Mouse (Mus musculus): Measurements from ENCODE around the gene Oat.

The Oat gene

GRCm38 (mm10) chr7:132593762-132594161, 17.6 kb upstream of the Oat start:
- WGBS = 74% methylated on average over 2 of the region's 2 CpGs

GRCm38 (mm10) chr7:132589610-132590009, 13.4 kb upstream of the Oat start:
- WGBS = 77% methylated on average over 5 of the region's 5 CpGs

DNA sequence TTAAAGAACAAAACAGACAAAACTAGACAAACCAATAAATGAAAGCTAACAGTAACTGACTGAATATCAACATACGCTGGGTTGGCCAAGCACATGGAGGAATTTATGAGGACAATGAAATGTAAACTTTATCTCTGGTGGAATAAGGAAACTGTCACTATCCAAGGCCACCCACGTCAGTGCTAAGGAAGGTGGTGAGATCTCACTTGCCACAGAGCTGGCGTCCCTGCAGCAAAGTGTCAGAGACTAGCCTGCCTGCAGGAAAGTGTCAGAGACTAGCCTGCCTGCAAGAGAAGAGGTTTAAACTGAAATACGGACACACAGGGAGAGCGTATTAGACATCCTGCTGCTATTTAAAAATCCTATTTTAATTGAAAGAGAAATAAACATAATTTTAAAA, 11.0 kb upstream of the Oat start:
- WGBS = 59% methylated on average over 5 of the region's 5 CpGs

GRCm38 (mm10) chr7:132585695-132586491, 9.7 kb upstream of the Oat start:
- WGBS = 67% methylated on average over 3 of the region's 3 CpGs

GRCm38 (mm10) chr7:132581441-132581840, 5.2 kb upstream of the Oat start:
- 88% methylated on average over 2 of the region's 2 CpGs for WGBS

DNA sequence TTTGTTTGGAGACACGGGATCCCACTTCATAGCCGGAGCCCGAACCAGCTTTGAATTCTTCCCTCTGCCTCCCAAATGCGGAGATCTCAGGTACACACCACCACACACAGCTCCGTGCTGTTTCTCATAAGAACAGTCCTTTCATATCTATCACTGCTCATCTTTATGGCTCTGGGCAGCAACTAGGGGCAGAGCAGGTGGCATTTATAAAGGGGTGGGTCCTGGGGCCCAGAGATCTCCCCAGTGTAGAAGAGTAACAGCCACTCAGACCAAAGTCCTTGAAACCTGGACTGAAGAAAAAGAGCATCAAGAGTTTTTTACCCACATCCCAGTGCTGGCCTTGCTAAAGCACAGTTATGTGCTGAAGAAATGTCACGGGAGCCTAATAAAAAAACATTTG, 4.3 kb upstream of the Oat start:
- WGBS = 88% methylated on average over 6 of the region's 6 CpGs

- 64% methylated on average over 4 of the region's 4 CpGs for WGBS
Measured at GRCm38 (mm10) chr7:132576891-132577290, 693 bp upstream of the Oat start.

- 1% methylated on average over 13 of the region's 13 CpGs for WGBS
Measured at GRCm38 (mm10) chr7:132575623-132576022, 575 bp downstream of the Oat start.

GRCm38 (mm10) chr7:132574646-132575045, 1.6 kb downstream of the Oat start:
- 68% methylated on average over 5 of the region's 5 CpGs for WGBS

DNA sequence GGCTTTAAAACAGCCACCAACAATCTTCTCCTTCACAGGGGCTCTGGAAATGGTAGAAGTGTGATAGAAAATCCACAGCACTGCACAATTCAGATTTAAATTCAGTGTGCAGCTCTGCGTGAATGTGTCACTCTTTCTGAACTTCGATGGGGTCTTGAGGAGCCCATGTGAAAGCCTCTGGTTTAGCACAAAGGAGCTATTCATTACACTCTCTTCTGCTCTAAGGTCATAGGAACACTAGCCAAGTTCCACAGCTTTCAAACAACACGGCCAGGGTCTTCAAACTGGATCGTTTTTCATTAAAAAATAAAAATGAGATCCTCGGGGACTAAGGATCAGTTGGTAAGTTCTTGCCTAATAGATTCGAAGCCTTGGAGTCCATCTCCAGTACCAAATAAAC, 3.0 kb downstream of the Oat start:
- 47% methylated on average over 6 of the region's 6 CpGs for WGBS

GRCm38 (mm10) chr7:132572738-132573137, 3.5 kb downstream of the Oat start:
- 72% methylated on average over 3 of the region's 3 CpGs for WGBS

GRCm38 (mm10) chr7:132571481-132571880, 4.7 kb downstream of the Oat start:
- 77% methylated on average over 8 of the region's 8 CpGs for WGBS

- WGBS = 57% methylated on average over 5 of the region's 5 CpGs
Measured at GRCm38 (mm10) chr7:132570071-132570470, 6.1 kb downstream of the Oat start.

DNA sequence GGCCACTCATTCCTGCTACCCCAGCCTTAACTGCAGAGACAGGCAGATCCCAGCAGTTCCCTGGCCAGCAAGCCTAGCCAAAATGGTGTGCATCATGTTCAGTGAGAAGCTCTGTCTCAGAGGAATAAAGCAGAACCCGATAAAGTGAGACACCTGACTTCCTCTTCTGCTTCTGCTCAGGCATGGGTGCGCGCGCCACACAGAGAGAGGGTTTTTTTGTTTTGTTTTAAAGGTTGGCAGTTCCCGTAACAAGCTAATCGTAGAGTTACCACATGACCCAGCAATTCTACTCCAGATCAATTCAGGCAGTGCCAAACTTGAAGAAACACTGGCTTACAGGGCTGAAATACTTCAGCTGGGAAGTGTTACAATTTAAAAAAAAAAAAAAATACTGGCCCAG, 7.4 kb downstream of the Oat start:
- WGBS = 62% methylated on average over 6 of the region's 6 CpGs

DNA sequence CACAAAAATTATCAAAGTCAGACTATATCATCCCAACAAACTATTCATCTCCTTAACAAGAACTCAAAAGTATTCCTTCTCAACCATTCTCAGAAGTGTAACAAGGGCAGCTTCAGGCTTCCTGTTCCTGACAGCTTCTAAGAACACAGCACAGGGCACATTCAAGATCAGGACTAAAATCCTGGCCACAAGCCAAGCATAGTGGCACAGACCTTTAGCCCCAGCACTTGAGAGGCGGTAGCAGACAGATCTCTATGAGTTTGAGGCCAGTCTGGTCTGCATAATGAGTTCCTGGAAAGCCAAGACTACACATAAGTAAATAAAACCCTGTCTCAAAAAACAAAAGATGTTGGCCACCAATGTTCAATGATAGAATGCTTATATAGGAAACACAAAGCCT, 10.4 kb downstream of the Oat start:
- WGBS = 55% methylated on average over 1 of the region's 1 CpGs

GRCm38 (mm10) chr7:132559138-132559766, 16.9 kb downstream of the Oat start:
- WGBS = 75% methylated on average over 3 of the region's 3 CpGs

GRCm38 (mm10) chr7:132558141-132558736, 18.0 kb downstream of the Oat start:
- WGBS = 62% methylated on average over 7 of the region's 7 CpGs

GRCm38 (mm10) chr7:132556575-132556974, 19.6 kb downstream of the Oat start:
- WGBS = 64% methylated on average over 5 of the region's 5 CpGs

DNA sequence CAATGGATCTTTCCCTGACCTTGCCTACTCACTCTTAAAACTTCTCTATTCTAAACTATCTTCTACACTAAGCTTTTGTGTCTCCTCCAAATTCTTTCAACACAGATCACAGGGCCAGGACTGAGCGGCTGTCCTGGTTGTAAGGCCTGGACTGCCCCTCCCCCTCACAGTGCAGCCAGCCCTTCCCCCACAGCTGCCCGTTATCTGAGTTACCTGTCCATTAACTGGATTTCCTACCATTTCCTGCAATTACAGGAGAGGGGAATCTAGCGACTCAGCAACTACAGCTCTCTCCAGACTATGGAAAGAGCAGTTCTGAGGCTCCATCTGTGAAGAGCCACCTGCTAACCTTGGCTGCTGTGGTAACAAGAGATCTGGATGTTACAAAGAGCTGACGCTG, 20.3 kb downstream of the Oat start:
- WGBS = 65% methylated on average over 4 of the region's 4 CpGs

DNA sequence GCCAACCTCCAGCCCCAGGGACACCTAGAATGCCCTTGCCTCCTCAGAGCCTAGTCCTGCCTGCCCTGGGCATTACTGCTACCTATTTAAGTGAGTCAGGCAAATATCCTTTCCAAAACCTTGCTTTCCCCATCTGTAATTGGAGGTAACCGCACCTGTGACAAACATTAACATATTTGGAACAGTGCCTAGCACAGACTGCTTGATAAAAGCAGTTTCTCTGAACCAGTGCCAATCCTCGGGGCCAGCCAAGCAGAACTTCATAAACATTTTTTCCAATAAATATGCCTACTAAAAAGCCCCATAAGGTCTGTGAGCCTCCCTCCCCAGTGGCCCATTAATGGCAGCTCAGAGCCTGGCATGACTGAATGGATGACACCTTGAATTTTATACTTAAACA, 22.1 kb downstream of the Oat start:
- 43% methylated on average over 2 of the region's 2 CpGs for WGBS

DNA sequence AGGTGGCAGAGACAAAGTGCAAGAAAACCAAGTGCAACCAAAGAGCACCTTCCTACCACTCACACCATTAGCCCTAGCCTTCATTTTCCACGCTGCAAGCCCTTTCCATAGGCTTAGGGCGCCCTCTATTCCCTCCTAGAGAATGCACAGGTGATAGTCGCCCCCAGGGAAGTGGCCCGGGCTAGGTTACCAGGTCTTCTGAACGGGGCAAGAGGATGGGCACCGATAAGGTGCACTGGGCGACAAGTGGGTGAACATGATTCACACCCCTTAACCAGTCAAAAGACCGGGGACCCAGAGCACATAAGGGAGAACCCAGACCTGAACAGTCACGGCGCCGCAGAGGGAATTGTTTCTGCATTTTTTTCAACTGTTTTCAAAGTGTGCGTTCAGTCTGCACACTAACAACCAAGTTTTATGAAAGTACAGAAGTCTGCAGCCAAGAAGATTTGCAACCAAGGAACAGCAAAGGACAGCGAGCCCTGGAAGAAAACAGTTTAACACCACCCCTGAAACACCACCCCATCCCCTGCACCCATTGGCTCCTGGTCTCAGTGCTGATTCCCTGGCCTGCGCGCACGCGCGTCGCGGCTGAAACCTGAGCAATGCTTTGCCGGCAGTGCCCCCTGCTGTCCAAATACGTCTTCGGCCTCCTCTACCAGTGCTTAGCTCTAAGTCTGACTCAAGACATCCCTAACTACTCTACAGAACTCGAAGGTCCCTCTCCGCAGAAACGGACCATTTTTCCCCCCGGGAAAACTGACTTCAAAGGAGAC, 24.7 kb downstream of the Oat start:
- WGBS = under 1% methylated on average over 27 of the region's 27 CpGs

GRCm38 (mm10) chr7:132547126-132547525, 29.1 kb downstream of the Oat start:
- WGBS = 69% methylated on average over 3 of the region's 3 CpGs
